In the genomic region with DNA sequence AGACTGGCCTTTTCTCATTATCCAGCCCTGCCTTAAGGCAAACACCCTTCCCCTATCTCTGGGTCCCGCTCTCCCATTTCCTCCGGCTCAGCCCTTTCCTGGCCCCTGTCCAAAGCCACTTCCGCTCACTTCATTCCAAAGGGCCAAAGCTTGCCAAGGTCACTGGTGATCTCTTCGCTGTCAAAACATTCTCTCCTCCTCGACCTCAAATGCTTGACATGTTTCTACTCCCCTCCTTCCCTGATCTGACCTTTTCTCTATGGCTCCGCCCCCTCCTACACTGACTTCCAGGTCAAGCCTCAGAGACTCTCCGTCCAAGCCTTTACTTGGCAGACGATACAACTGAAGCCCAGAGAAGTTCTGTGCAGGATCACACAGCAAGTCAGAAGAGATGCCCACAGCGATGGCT, we compare ENCODE assay signal across 8 mouse cellular contexts. TPM values are rescaled to one million over a fixed set of nuclear protein-coding genes. Genes with fewer than 3 reads are reported as not detected.
DNase-seq lines count a peak whose midpoint lies in the region; ATAC-seq and TF ChIP-seq lines count a peak whose summit lies in the region.

No protein-coding gene starts in this region.

- H3K79me2 ChIP-seq in MEL (ENCODE audit: control insufficient read depth, insufficient read depth, low read length, poor library complexity), result peaks cover 49% of the 10 kb centered on the region

- H3K36me3 ChIP-seq in MEL (ENCODE audit: control insufficient read depth in 1 of 2, insufficient read depth in 2 of 2, low read length in 2 of 2), result peaks cover 0 to 46% of the 10 kb centered on the region in 2 experiments; a peak in 2 of 4 replicates
- H3K36me3 ChIP-seq in heart, embryonic 10.5 days, result peaks cover 7% of the 10 kb centered on the region
- no peaks in the 10 kb centered on the region for H3K36me3 ChIP-seq in midbrain, embryonic 13.5 days

- TF ChIP-seq CTCF in MEL (IDR thresholded peaks at IDR 0.05 in 2 of 3, conservative IDR thresholded peaks at IDR 0.05 in 1 of 3; ENCODE audit: control insufficient read depth in 1 of 3, insufficient read depth in 1 of 3, low read depth in 2 of 3, low read length in 3 of 3, poor library complexity in 1 of 3, severe bottlenecking in 1 of 3), result no peak

- no peaks in the 10 kb centered on the region for H3K9me3 ChIP-seq in MEL (replicated peaks; ENCODE audit: insufficient read depth, low read length)
- no peaks in the 10 kb centered on the region for H3K9me3 ChIP-seq in heart, embryonic 10.5 days
- H3K9me3 ChIP-seq in midbrain, embryonic 13.5 days, result no peaks in the 10 kb centered on the region

- peak overlapping the region; percentile 81 for H3K27ac ChIP-seq in MEL (ENCODE audit: control insufficient read depth, low read depth, low read length)
- peak overlapping the region; percentile 71 for H3K27ac ChIP-seq in heart, embryonic 10.5 days
- no peak overlapping the region for H3K27ac ChIP-seq in midbrain, embryonic 13.5 days

- TF ChIP-seq RAD21 in MEL (IDR thresholded peaks at IDR 0.05; ENCODE audit: low read depth, low read length), result no peak

- peak overlapping the region; percentile 22 to 41; a peak in 2 of 4 replicates for H3K4me3 ChIP-seq in MEL (ENCODE audit: control insufficient read depth in 1 of 2, insufficient read depth in 1 of 2, low read depth in 2 of 2, low read length in 2 of 2)
- H3K4me3 ChIP-seq in heart, embryonic 10.5 days, result peak overlapping the region; percentile 4; the same call in 1 of the 2 replicates
- no peak overlapping the region for H3K4me3 ChIP-seq in midbrain, embryonic 13.5 days (replicated peaks)

- ATAC-seq in monocyte, adult 5-6 weeks (replicated peaks; ENCODE audit: insufficient number of reproducible peaks, low FRiP score, low TSS enrichment, poor library complexity, severe bottlenecking), result peak; percentile 33
- no peak for ATAC-seq in midbrain, embryonic 13.5 days

- H3K27me3 ChIP-seq in MEL (ENCODE audit: control insufficient read depth in 1 of 2, insufficient read depth in 2 of 2, low read length in 2 of 2), result no peaks in the 10 kb centered on the region
- H3K27me3 ChIP-seq in heart, embryonic 10.5 days (ENCODE audit: insufficient read depth, poor library complexity, severe bottlenecking), result no peaks in the 10 kb centered on the region
- peaks cover 5% of the 10 kb centered on the region for H3K27me3 ChIP-seq in midbrain, embryonic 13.5 days

- peak; percentile 89 for DNase-seq in MEL (ENCODE audit: low read depth, low spot score)
- DNase-seq in adrenal gland, postnatal 10 days, result peak; percentile 90
- DNase-seq in heart, embryonic 10.5 days (ENCODE audit: low spot score), result peak; percentile 89
- DNase-seq in kidney, postnatal 14 days, result peak; percentile 93
- no peak for DNase-seq in left cerebral cortex, postnatal 36 days (ENCODE audit: low spot score in 2 of 2)
- DNase-seq in cerebellum, adult 9-11 months, result no peak

- intact Hi-C loops in left cerebral cortex, postnatal 36 days (cut with DNase I), result no loop called here

- no peak overlapping the region for H3K4me2 ChIP-seq in midbrain, embryonic 13.5 days (replicated peaks)

- peak overlapping the region; percentile 37 for H3K9ac ChIP-seq in MEL (ENCODE audit: control insufficient read depth, low read depth, low read length, poor library complexity, severe bottlenecking)
- H3K9ac ChIP-seq in midbrain, embryonic 13.5 days (replicated peaks), result no peak overlapping the region

- TF ChIP-seq EP300 in MEL (IDR thresholded peaks at IDR 0.05; ENCODE audit: low read depth in 1 of 2, low read length in 2 of 2), result peak; percentile 91 to 95

- 0 out of 4 replicates have a peak, but pooled peaks of 1 of the 2 experiments have one; percentile 35 for TF ChIP-seq POLR2A in MEL (IDR thresholded peaks at IDR 0.05; ENCODE audit: control insufficient read depth in 1 of 2, insufficient read depth in 1 of 2, low read depth in 1 of 2, low read length in 2 of 2, poor library complexity in 1 of 2)

- WGBS in heart, embryonic 10.5 days, result 10% methylated on average over 9 of the region's 9 CpGs
- WGBS in midbrain, embryonic 13.5 days, result 75% methylated on average over 9 of the region's 9 CpGs

- peaks cover 35 to 67% of the 10 kb centered on the region in 2 experiments for H3K4me1 ChIP-seq in MEL (ENCODE audit: control insufficient read depth in 1 of 2, insufficient read depth in 2 of 2, low read length in 2 of 2)
- peaks cover 85% of the 10 kb centered on the region for H3K4me1 ChIP-seq in heart, embryonic 10.5 days
- H3K4me1 ChIP-seq in midbrain, embryonic 13.5 days (replicated peaks), result no peaks in the 10 kb centered on the region

TF ChIP-seq in MEL, 35 proteins besides CTCF, POLR2A, EP300 and RAD21:
- TF ChIP-seq MXI1 (IDR thresholded peaks at IDR 0.05; ENCODE audit: low read depth, low read length), result peak; percentile 66
- peak; percentile 87 for TF ChIP-seq TCF12 (IDR thresholded peaks at IDR 0.05; ENCODE audit: low read depth, low read length)
- peak; percentile 82 for TF ChIP-seq SIN3A (IDR thresholded peaks at IDR 0.05; ENCODE audit: low read length)
- TF ChIP-seq SMC3 (IDR thresholded peaks at IDR 0.05; ENCODE audit: low read depth, low read length), result no peak
- no peak for TF ChIP-seq NRF1 (IDR thresholded peaks at IDR 0.05; ENCODE audit: insufficient read depth, low read depth, low read length, poor library complexity, severe bottlenecking)
- peak; percentile 81 for TF ChIP-seq RCOR1 (IDR thresholded peaks at IDR 0.05; ENCODE audit: low read depth, low read length)
- peak; percentile 87 for TF ChIP-seq ETS1 (IDR thresholded peaks at IDR 0.05; ENCODE audit: low read depth, low read length)
- TF ChIP-seq ELF1 (IDR thresholded peaks at IDR 0.05; ENCODE audit: low read depth, low read length), result 0 out of 2 replicates have a peak, but pooled peaks have one; percentile 17
- peak; percentile 86 for TF ChIP-seq GATA1 (IDR thresholded peaks at IDR 0.05; ENCODE audit: low read depth, low read length)
- peak; percentile 87 for TF ChIP-seq TAL1 (IDR thresholded peaks at IDR 0.05; ENCODE audit: low read length)
- TF ChIP-seq MAX (IDR thresholded peaks at IDR 0.05; ENCODE audit: low read length), result 0 out of 2 replicates have a peak, but pooled peaks have one; percentile 11
- TF ChIP-seq MYB (IDR thresholded peaks at IDR 0.05; ENCODE audit: low read depth, low read length), result 0 out of 2 replicates have a peak, but pooled peaks have one; percentile 8
- TF ChIP-seq MAFK (IDR thresholded peaks at IDR 0.05; ENCODE audit: borderline replicate concordance, low read depth, low read length), result peak; percentile 32; the same call in 1 of the 2 replicates
- TF ChIP-seq BHLHE40 (IDR thresholded peaks at IDR 0.05; ENCODE audit: borderline replicate concordance, low read depth, low read length), result 0 out of 2 replicates have a peak, but pooled peaks have one; percentile 60
- TF ChIP-seq MEF2A (IDR thresholded peaks at IDR 0.05; ENCODE audit: extremely low read depth, insufficient replicate concordance, low read depth, low read length, poor library complexity, severe bottlenecking), result no peak
- TF ChIP-seq USF2 (IDR thresholded peaks at IDR 0.05; ENCODE audit: borderline replicate concordance in 1 of 2, insufficient read depth in 1 of 2, low read depth in 1 of 2, low read length in 2 of 2), result no peak
TF ChIP-seq in MEL: peak in this region for 12.

RNA-seq across cellular contexts. Expression of a gene that starts 7.0 kb away (rescaled TPM):
- total RNA-seq in MEL (2012; rRNA removed), result 16.6 and 24.8 TPM in 2 replicates
- 10 to 100 TPM in 1 of 2 experiments, not detected in 1; 23.7 TPM for polyA plus RNA-seq in MEL (2012; ENCODE audit: insufficient read depth in 1 of 2, insufficient read length in 2 of 2, low read depth in 1 of 2, low replicate concordance in 2 of 2, missing spikeins in 1 of 2)
- 10 to 100 TPM; 37.3 to 48.9 TPM for total RNA-seq in adrenal gland, postnatal 10 days (2021)
- polyA plus RNA-seq in heart, embryonic 10.5 days (2016; fragmentation: Nextera tagmentation; extraction: Ambion mirVana), result 17.6 and 17.8 TPM in 2 replicates
- total RNA-seq in monocyte, adult 5-6 weeks (2017), result 32.2 to 42.1 TPM (median 33.3 TPM) in 3 replicates
- polyA plus RNA-seq in midbrain, embryonic 13.5 days (2015; fragmentation: Nextera tagmentation; extraction: Ambion mirVana), result 2.4 and 3.4 TPM in 2 replicates
- 1 to 10 TPM; 3.1 to 3.5 TPM for total RNA-seq in left cerebral cortex, postnatal 36 days (2021)

RNA-seq across cellular contexts. Expression of a gene that starts 56.7 kb away (rescaled TPM):
- 1.6 and 1.9 TPM in 2 replicates for total RNA-seq in MEL (2012; rRNA removed)
- 1 to 10 TPM in 1 of 2 experiments, not detected in 1; 5.2 TPM for polyA plus RNA-seq in MEL (2012; ENCODE audit: insufficient read depth in 1 of 2, insufficient read length in 2 of 2, low read depth in 1 of 2, low replicate concordance in 2 of 2, missing spikeins in 1 of 2)
- 10 to 100 TPM; 21.3 TPM for total RNA-seq in adrenal gland, postnatal 10 days (2021)
- polyA plus RNA-seq in heart, embryonic 10.5 days (2016; fragmentation: Nextera tagmentation; extraction: Ambion mirVana), result 8.3 and 8.6 TPM in 2 replicates
- 12.8 to 13.9 TPM (median 13.3 TPM) in 3 replicates for total RNA-seq in monocyte, adult 5-6 weeks (2017)
- 1.9 and 2.4 TPM in 2 replicates for polyA plus RNA-seq in midbrain, embryonic 13.5 days (2015; fragmentation: Nextera tagmentation; extraction: Ambion mirVana)
- 10 to 100 TPM; 37.8 to 42.0 TPM for total RNA-seq in left cerebral cortex, postnatal 36 days (2021)

Comparison
In these comparisons a context has a peak if more than half of its experiments do, and no peak if none do; other contexts are left out.
1. DNase-seq: peak in MEL (single experiment), adrenal gland, postnatal 10 days (single experiment), heart, embryonic 10.5 days (single experiment) and kidney, postnatal 14 days (single experiment); none in left cerebral cortex, postnatal 36 days (0 of 2) and cerebellum, adult 9-11 months (single experiment).